Mouse (Mus musculus): ENCODE measurements around the gene Olfr866. TPM values are rescaled to one million over a fixed set of nuclear protein-coding genes. Genes with fewer than 3 reads are reported as not detected.

Gene Olfr866
- total RNA-seq (2015) (not detected in 2 replicates), total RNA-seq (2017) (not detected in 2 replicates)

- ATAC-seq (replicated peaks; ENCODE audit: poor library complexity), result no peak
These were observed at the start of gene Olfr866 for GRCm38 (mm10) chr9:20027935-20028334. Olfr866 (minus strand) TSS chr9:20028035.

- no peak for ATAC-seq (replicated peaks; ENCODE audit: poor library complexity)
These were observed 45.8 kb upstream of the Olfr866 start for GRCm38 (mm10) chr9:20073523-20074177.

GRCm38 (mm10) chr9:20071291-20071690, 43.5 kb upstream of the Olfr866 start:
- ATAC-seq (replicated peaks; ENCODE audit: poor library complexity), result no peak

GRCm38 (mm10) chr9:20070236-20070635, 42.4 kb upstream of the Olfr866 start:
- no peak for ATAC-seq (replicated peaks; ENCODE audit: poor library complexity)

- ATAC-seq (replicated peaks; ENCODE audit: poor library complexity), result no peak
These were observed 29.6 kb upstream of the Olfr866 start, which contains the start of gene Olfr867 for GRCm38 (mm10) chr9:20057462-20057861. Olfr867 (minus strand) TSS chr9:20057562.

- ATAC-seq (replicated peaks; ENCODE audit: poor library complexity), result no peak
These were observed 20.1 kb upstream of the Olfr866 start for GRCm38 (mm10) chr9:20047964-20048363.

Other genes with a start within 250 kb of the Olfr866 start
- gene Olfr58, start 247.8 kb downstream of the Olfr866 start, total RNA-seq (2015), result not detected in 2 replicates
- gene Olfr58, start 247.8 kb downstream of the Olfr866 start, total RNA-seq (2017), result not detected in 2 replicates
- not detected in 2 replicates for gene Olfr859, start 223.1 kb downstream of the Olfr866 start, total RNA-seq (2015)
- gene Olfr859, start 223.1 kb downstream of the Olfr866 start, total RNA-seq (2017), result not detected in 2 replicates
- not detected in 2 replicates for gene Olfr860, start 178.3 kb downstream of the Olfr866 start, total RNA-seq (2015)
- gene Olfr860, start 178.3 kb downstream of the Olfr866 start, total RNA-seq (2017), result not detected in 2 replicates
- gene Olfr862, start 140.0 kb downstream of the Olfr866 start, total RNA-seq (2015), result not detected in 2 replicates
- gene Olfr862, start 140.0 kb downstream of the Olfr866 start, total RNA-seq (2017), result not detected in 2 replicates
- gene Olfr77, start 111.2 kb downstream of the Olfr866 start, total RNA-seq (2015), result 0.02 TPM in 1 of 2 replicates, not detected in the other
- 0.21 and 0.37 TPM in 2 replicates for gene Olfr77, start 111.2 kb downstream of the Olfr866 start, total RNA-seq (2017)
- gene Olfr867, start 29.5 kb upstream of the Olfr866 start, total RNA-seq (2015), result not detected in 2 replicates
- not detected in 2 replicates for gene Olfr867, start 29.5 kb upstream of the Olfr866 start, total RNA-seq (2017)
- not detected in 2 replicates for gene Olfr868, start 70.6 kb upstream of the Olfr866 start, total RNA-seq (2015)
- not detected in 2 replicates for gene Olfr868, start 70.6 kb upstream of the Olfr866 start, total RNA-seq (2017)
- not detected in 2 replicates for gene Olfr869, start 101.0 kb upstream of the Olfr866 start, total RNA-seq (2015)
- gene Olfr869, start 101.0 kb upstream of the Olfr866 start, total RNA-seq (2017), result not detected in 2 replicates
- not detected in 2 replicates for gene Olfr870, start 146.0 kb upstream of the Olfr866 start, total RNA-seq (2015)
- gene Olfr870, start 146.0 kb upstream of the Olfr866 start, total RNA-seq (2017), result not detected in 2 replicates
- gene Olfr871, start 184.2 kb upstream of the Olfr866 start, total RNA-seq (2015), result not detected in 2 replicates
- gene Olfr871, start 184.2 kb upstream of the Olfr866 start, total RNA-seq (2017), result not detected in 2 replicates
- not detected in 2 replicates for gene Olfr872, start 209.1 kb upstream of the Olfr866 start, total RNA-seq (2015)
- gene Olfr872, start 209.1 kb upstream of the Olfr866 start, total RNA-seq (2017), result not detected in 2 replicates